Mouse (Mus musculus) G1E (cell line): ENCODE data around the gene Edil3.

Experiments
- CTCF ChIP-seq: IDR thresholded peaks from 2 replicates; pipeline ENCODE4 v1.5.1; 2012; ENCODE audit warnings: low read depth, low read length, inconsistent platforms, mixed read lengths
- GATA1 ChIP-seq: IDR thresholded peaks from 2 replicates; pipeline ENCODE4 v1.6.1; 2012; ENCODE audit warnings: borderline replicate concordance, low read length, inconsistent platforms, mixed read lengths
- GATA2 ChIP-seq: IDR thresholded peaks from 2 replicates; pipeline ENCODE4 v1.6.1; 2012; ENCODE audit warnings: low read depth, low read length, inconsistent platforms, borderline replicate concordance
- POLR2AphosphoS5 ChIP-seq: IDR thresholded peaks from 2 replicates; pipeline ENCODE4 v1.6.1; 2012; ENCODE audit warnings: low read depth, low read length, inconsistent platforms; ENCODE audit not compliant: insufficient replicate concordance
- TAL1 ChIP-seq: conservative IDR thresholded peaks from 2 replicates; pipeline ENCODE4 v1.6.1; 2012; ENCODE audit warnings: low read depth, low read length, inconsistent platforms, mixed read lengths

- TF ChIP-seq CTCF (no peak), GATA1 (no peak), TAL1 (no peak), GATA2 (no peak), POLR2AphosphoS5 (no peak)
Observed at GRCm38 (mm10) chr13:88805838-88806237, 15.4 kb upstream of the Edil3 start.
